Mouse (Mus musculus) hindbrain, embryonic 12.5 days (tissue): Measurements from ENCODE around the gene Pctp. TPM values are rescaled to one million over a fixed set of nuclear protein-coding genes. Genes with fewer than 3 reads are reported as not detected.
A peak's percentile ranks its signal among the peaks of the same experiment; 100 is the strongest.

Source experiments
- ATAC-seq: fragments of 200-750 bp; cut with Nextera tagmentation; 2 replicates; pipeline ENCODE4 v1.8.0; 2017; ENCODE audit warnings: moderate TSS enrichment; ENCODE audit not compliant: low FRiP score
- H3K27ac ChIP-seq: fragments of 300-500 bp; sonication (generic); 2 replicates; pipeline ENCODE4 v1.5.1; 2016; ENCODE audit warnings: mild to moderate bottlenecking
- H3K27me3 ChIP-seq: fragments of 300-500 bp; sonication (generic); 2 replicates; pipeline ENCODE4 v1.6.1; 2016; ENCODE audit warnings: mild to moderate bottlenecking
- H3K36me3 ChIP-seq: fragments of 300-500 bp; sonication (generic); 2 replicates; pipeline ENCODE4 v1.6.1; 2016; ENCODE audit warnings: mild to moderate bottlenecking
- H3K4me1 ChIP-seq: fragments of 300-500 bp; sonication (generic); 2 replicates; pipeline ENCODE4 v1.6.1; 2016
- H3K4me2 ChIP-seq: fragments of 300-500 bp; sonication (generic); replicated peaks from 2 replicates; pipeline ENCODE4 v1.6.1; 2016; ENCODE audit warnings: mild to moderate bottlenecking
- H3K4me3 ChIP-seq: fragments of 300-500 bp; sonication (generic); 2 replicates; pipeline ENCODE4 v1.5.1; 2016; ENCODE audit warnings: mild to moderate bottlenecking
- H3K9ac ChIP-seq: fragments of 300-500 bp; sonication (generic); 2 replicates; pipeline ENCODE4 v1.6.1; 2016; ENCODE audit warnings: mild to moderate bottlenecking, moderate library complexity
- H3K9me3 ChIP-seq: fragments of 300-500 bp; sonication (generic); replicated peaks from 2 replicates; pipeline ENCODE4 v1.6.1; 2016; ENCODE audit warnings: mild to moderate bottlenecking
- WGBS: fragments of 180-500 bp; shearing (Covaris S2); methylation state at CpG from one replicate; pipeline ENCODE4 v1.1.7; 2016; 5-methylcytosine and 5-hydroxymethylcytosine counted together
- polyA plus RNA-seq: library from polyadenylated mRNA; unstranded; fragments of >200 nt; fragmentation: Nextera tagmentation; extraction: Ambion mirVana; gene quantifications from 2 replicates; pipeline ENCODE4 v1.2.1, GENCODE M21; 2016

The Pctp gene
- polyA plus RNA-seq, 1 experiment from 2014 or later = 4.3 TPM

- H3K27ac ChIP-seq = no peak within 1 kb of the TSS
- peaks cover 18% of the 10 kb centered on the region for H3K4me1 ChIP-seq
- H3K4me3 ChIP-seq = peak within 1 kb of the TSS; percentile 25
- no peaks in the 10 kb centered on the region for H3K9me3 ChIP-seq
- H3K36me3 ChIP-seq = no peaks in the 10 kb centered on the region
- ATAC-seq = no peak
- peak within 1 kb of the TSS; percentile 45 for H3K4me2 ChIP-seq
- H3K27me3 ChIP-seq = peaks cover 24% of the 10 kb centered on the region
- H3K9ac ChIP-seq = 0 out of 2 replicates have a peak within 1 kb of the TSS, but pooled peaks have one; percentile 25
- 51% methylated on average over 13 of the region's 13 CpGs for WGBS
Observed at GRCm38 (mm10) chr11:90029841-90030398, 27.2 kb upstream of the Pctp start, which contains the start of gene Tmem100. Tmem100 (plus strand) TSS chr11:90030348.

- ATAC-seq = no peak
- peaks cover 24% of the 10 kb centered on the region for H3K27me3 ChIP-seq
- no peak overlapping the region for H3K27ac ChIP-seq
- peak overlapping the region; percentile 36 for H3K4me2 ChIP-seq
- no peaks in the 10 kb centered on the region for H3K36me3 ChIP-seq
- no peaks in the 10 kb centered on the region for H3K9me3 ChIP-seq
- H3K4me3 ChIP-seq = no peak overlapping the region
- no peak overlapping the region for H3K9ac ChIP-seq
- 40% methylated on average over 10 of the region's 10 CpGs for WGBS
- H3K4me1 ChIP-seq = peaks cover 18% of the 10 kb centered on the region
Observed at GRCm38 (mm10) chr11:90029354-90029753, 26.7 kb upstream of the Pctp start.

- Histone ChIP-seq H3K36me3 (no peaks in the 10 kb centered on the region), H3K9me3 (no peaks in the 10 kb centered on the region), H3K9ac (no peak overlapping the region), H3K4me2 (no peak overlapping the region), H3K4me3 (no peak overlapping the region), H3K4me1 (peaks cover 18% of the 10 kb centered on the region), H3K27me3 (peaks cover 24% of the 10 kb centered on the region), H3K27ac (no peak overlapping the region)
- 93% methylated on average over 8 of the region's 8 CpGs for WGBS
- ATAC-seq = no peak
Observed at GRCm38 (mm10) chr11:90028746-90029145, 26.1 kb upstream of the Pctp start.

DNA sequence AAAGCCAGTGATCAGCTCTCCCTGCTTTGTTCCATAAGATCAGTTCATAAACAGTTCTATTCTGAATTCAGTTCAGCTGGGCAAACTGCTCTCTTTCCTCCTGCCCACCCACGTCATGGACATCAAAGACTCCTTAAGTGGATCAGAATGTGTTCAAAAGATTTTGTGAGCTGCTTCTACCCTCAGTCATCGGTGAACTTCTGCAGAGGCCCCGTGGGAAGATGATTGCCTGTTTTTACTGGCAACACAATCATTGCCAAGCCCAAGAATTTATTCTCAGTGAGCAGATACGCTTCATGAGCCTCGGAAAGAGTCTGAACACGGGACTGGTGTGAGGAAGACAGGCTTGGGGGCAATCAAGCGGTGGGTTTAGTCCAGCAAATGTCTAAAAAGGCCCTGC, 24.5 kb upstream of the Pctp start:
- Histone ChIP-seq H3K4me3 (no peak overlapping the region), H3K4me2 (no peak overlapping the region), H3K27me3 (peaks cover 22% of the 10 kb centered on the region), H3K36me3 (no peaks in the 10 kb centered on the region), H3K9me3 (no peaks in the 10 kb centered on the region), H3K27ac (no peak overlapping the region), H3K4me1 (peaks cover 11% of the 10 kb centered on the region; the same call in 1 of the 2 replicates), H3K9ac (no peak overlapping the region)
- 53% methylated on average over 7 of the region's 7 CpGs for whole genome bisulfite sequencing
- no peak for ATAC-seq

DNA sequence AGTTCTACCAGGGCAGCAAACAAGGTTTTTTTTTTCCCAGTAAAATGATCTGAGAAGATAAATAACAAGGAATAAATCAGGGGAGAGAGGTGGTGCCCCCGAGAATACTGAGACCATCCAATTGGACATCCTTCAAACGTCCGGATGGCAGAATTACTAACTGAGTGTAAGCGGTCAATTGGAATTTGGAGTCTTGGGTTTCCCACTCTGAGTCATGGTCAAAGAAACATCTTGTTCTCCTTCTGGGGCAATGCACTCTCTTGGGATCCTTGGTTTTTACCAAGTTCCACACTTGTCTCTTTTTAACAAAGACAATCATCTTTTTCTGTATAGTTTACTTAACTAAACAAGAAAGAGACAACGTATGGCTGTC, 24.1 kb upstream of the Pctp start:
- Histone ChIP-seq H3K9ac (no peak overlapping the region), H3K9me3 (no peaks in the 10 kb centered on the region), H3K4me3 (no peak overlapping the region), H3K27me3 (peaks cover 18% of the 10 kb centered on the region), H3K4me2 (no peak overlapping the region), H3K36me3 (no peaks in the 10 kb centered on the region), H3K4me1 (peaks cover 11% of the 10 kb centered on the region; the same call in 1 of the 2 replicates), H3K27ac (no peak overlapping the region)
- ATAC-seq = no peak
- WGBS = 72% methylated on average over 5 of the region's 5 CpGs

- Histone ChIP-seq H3K9me3 (no peaks in the 10 kb centered on the region), H3K27ac (no peak overlapping the region), H3K36me3 (no peaks in the 10 kb centered on the region), H3K9ac (no peak overlapping the region), H3K27me3 (peaks cover 11% of the 10 kb centered on the region), H3K4me2 (no peak overlapping the region), H3K4me1 (peaks cover 11% of the 10 kb centered on the region; the same call in 1 of the 2 replicates), H3K4me3 (no peak overlapping the region)
- ATAC-seq = no peak
- WGBS = 62% methylated on average over 14 of the region's 14 CpGs
Observed at GRCm38 (mm10) chr11:90025891-90026801, 23.5 kb upstream of the Pctp start.

GRCm38 (mm10) chr11:90019161-90019560, 16.5 kb upstream of the Pctp start:
- Histone ChIP-seq H3K36me3 (no peaks in the 10 kb centered on the region), H3K27ac (no peak overlapping the region), H3K4me2 (no peak overlapping the region), H3K9me3 (no peaks in the 10 kb centered on the region), H3K27me3 (no peaks in the 10 kb centered on the region), H3K9ac (no peak overlapping the region), H3K4me1 (no peaks in the 10 kb centered on the region), H3K4me3 (no peak overlapping the region)
- WGBS = 22% methylated on average over 7 of the region's 7 CpGs
- ATAC-seq = no peak

- no peak overlapping the region for H3K27ac ChIP-seq
- H3K27me3 ChIP-seq = no peaks in the 10 kb centered on the region
- no peak overlapping the region for H3K4me2 ChIP-seq
- no peak for ATAC-seq
- H3K4me3 ChIP-seq = no peak overlapping the region
- H3K36me3 ChIP-seq = no peaks in the 10 kb centered on the region
- H3K9ac ChIP-seq = no peak overlapping the region
- H3K4me1 ChIP-seq = no peaks in the 10 kb centered on the region
- WGBS = 69% methylated on average over 7 of the region's 7 CpGs
- H3K9me3 ChIP-seq = no peaks in the 10 kb centered on the region
Observed at GRCm38 (mm10) chr11:90015281-90015680, 12.6 kb upstream of the Pctp start.

GRCm38 (mm10) chr11:90013657-90014056, 11.0 kb upstream of the Pctp start:
- Histone ChIP-seq H3K27me3 (no peaks in the 10 kb centered on the region), H3K27ac (no peak overlapping the region), H3K4me2 (no peak overlapping the region), H3K4me1 (no peaks in the 10 kb centered on the region), H3K9ac (no peak overlapping the region), H3K4me3 (no peak overlapping the region), H3K36me3 (no peaks in the 10 kb centered on the region), H3K9me3 (no peaks in the 10 kb centered on the region)
- 90% methylated on average over 6 of the region's 6 CpGs for WGBS
- no peak for ATAC-seq

- no peak for ATAC-seq
- no peaks in the 10 kb centered on the region for H3K36me3 ChIP-seq
- no peak overlapping the region for H3K4me2 ChIP-seq
- no peak overlapping the region for H3K4me3 ChIP-seq
- 0 out of 2 replicates have a peak, but pooled peaks cover 1% of the 10 kb centered on the region for H3K4me1 ChIP-seq
- no peak overlapping the region for H3K27ac ChIP-seq
- 42% methylated on average over 7 of the region's 7 CpGs for WGBS
- no peak overlapping the region for H3K9ac ChIP-seq
- no peaks in the 10 kb centered on the region for H3K9me3 ChIP-seq
- peaks cover 3% of the 10 kb centered on the region; the same call in 1 of the 2 replicates for H3K27me3 ChIP-seq
Observed at GRCm38 (mm10) chr11:90007791-90008531, 5.3 kb upstream of the Pctp start.

DNA sequence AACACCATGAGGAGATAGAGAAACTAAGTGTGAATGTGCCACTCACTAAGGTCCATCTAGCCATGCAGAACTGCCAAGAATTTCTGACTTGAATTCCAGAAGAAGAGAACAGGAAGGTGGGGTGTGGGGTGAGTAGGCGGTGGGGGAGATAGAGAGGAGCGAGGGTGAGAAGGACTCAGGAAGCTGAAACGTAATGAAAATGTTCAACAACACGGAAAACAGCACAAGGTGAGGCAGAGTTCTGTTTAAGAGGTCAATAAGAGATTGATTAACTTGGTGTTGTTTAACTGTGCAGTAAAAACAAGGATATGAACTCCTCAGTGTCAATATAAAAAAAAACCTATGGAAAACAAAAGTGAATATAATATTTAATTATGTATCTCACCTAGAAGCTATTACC, 3.4 kb upstream of the Pctp start:
- Histone ChIP-seq H3K27ac (no peak overlapping the region), H3K36me3 (no peaks in the 10 kb centered on the region), H3K4me3 (no peak overlapping the region), H3K9ac (no peak overlapping the region), H3K4me2 (no peak overlapping the region), H3K4me1 (0 out of 2 replicates have a peak, but pooled peaks cover 4% of the 10 kb centered on the region), H3K9me3 (no peaks in the 10 kb centered on the region), H3K27me3 (peaks cover 3% of the 10 kb centered on the region; the same call in 1 of the 2 replicates)
- no peak for ATAC-seq
- WGBS = 73% methylated on average over 4 of the region's 4 CpGs

DNA sequence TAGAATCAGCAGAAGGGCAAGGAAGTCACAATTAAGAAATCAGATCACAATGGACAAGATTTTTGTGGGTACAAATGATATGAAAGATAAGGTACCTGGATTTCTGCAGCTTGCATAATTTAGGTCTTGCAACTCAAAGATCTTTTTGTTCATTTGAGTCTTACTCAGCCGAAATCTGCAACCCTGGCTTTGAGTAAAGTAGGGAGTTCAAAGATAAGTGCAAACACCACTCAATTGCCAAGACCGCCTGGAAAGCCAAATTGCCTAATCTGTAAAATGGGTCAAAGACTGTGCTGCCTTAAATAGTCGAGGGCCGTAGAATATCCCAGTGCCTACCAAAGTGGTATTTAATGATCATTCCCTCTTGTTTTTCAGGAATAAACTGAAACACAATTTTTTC, 692 bp upstream of the Pctp start:
- H3K4me1 ChIP-seq = 0 out of 2 replicates have a peak, but pooled peaks cover 4% of the 10 kb centered on the region
- H3K9ac ChIP-seq = no peak overlapping the region
- H3K27ac ChIP-seq = no peak overlapping the region
- no peak overlapping the region for H3K4me2 ChIP-seq
- WGBS = 90% methylated on average over 4 of the region's 4 CpGs
- ATAC-seq = no peak
- H3K36me3 ChIP-seq = no peaks in the 10 kb centered on the region
- H3K9me3 ChIP-seq = no peaks in the 10 kb centered on the region
- H3K27me3 ChIP-seq = peaks cover 3% of the 10 kb centered on the region; the same call in 1 of the 2 replicates
- H3K4me3 ChIP-seq = no peak overlapping the region
